ENCODE assay signal across 12 mouse cellular contexts in genomic region chr17:81062349-81062871, GRCm38 (mm10). TPM values are rescaled to one million over a fixed set of nuclear protein-coding genes. Genes with fewer than 3 reads are reported as not detected.
DNase-seq lines count a peak whose midpoint lies in the region; ATAC-seq and TF ChIP-seq lines count a peak whose summit lies in the region.
"Had no signal": no experiment of that assay in that cellular context is flagged by ENCODE, and none has a peak within 500 bp of the region (broad histone marks: within the 10 kb centered on the region; RNA-seq: fewer than 3 reads in every experiment).

No protein-coding gene starts in this region.

- no peak overlapping the region for H3K9ac ChIP-seq in lung, postnatal 0 days (replicated peaks; ENCODE audit: low read depth)
- no peak overlapping the region for H3K9ac ChIP-seq in liver, adult 2 months (ENCODE audit: low read depth, low read length)
- no peak overlapping the region for H3K9ac ChIP-seq in forebrain, embryonic 14.5 days (ENCODE audit: low read length)
- H3K9ac ChIP-seq: embryonic facial prominence, embryonic 13.5 days; midbrain, embryonic 13.5 days had no signal

- no peaks in the 10 kb centered on the region for H3K36me3 ChIP-seq in lung, postnatal 0 days (ENCODE audit: insufficient read depth, low read length)
- no peaks in the 10 kb centered on the region for H3K36me3 ChIP-seq in liver, adult 2 months (ENCODE audit: control insufficient read depth, insufficient read depth, low read length)
- no peaks in the 10 kb centered on the region for H3K36me3 ChIP-seq in forebrain, embryonic 14.5 days (ENCODE audit: control insufficient read depth, insufficient read depth, low read length)

- TF ChIP-seq POLR2A in liver, adult 2 months (IDR thresholded peaks at IDR 0.05; ENCODE audit: extremely low read depth, insufficient read depth, low read length) = no peak

- no peaks in the 10 kb centered on the region for H3K9me3 ChIP-seq in lung, postnatal 0 days (ENCODE audit: low read length)
- no peaks in the 10 kb centered on the region for H3K9me3 ChIP-seq in forebrain, embryonic 14.5 days (replicated peaks; ENCODE audit: control insufficient read depth, low read length)
- H3K9me3 ChIP-seq: embryonic facial prominence, embryonic 13.5 days; midbrain, embryonic 13.5 days had no signal

- H3K79me2 ChIP-seq in liver, adult 2 months (ENCODE audit: control insufficient read depth, insufficient read depth, low read length) = peaks cover 6% of the 10 kb centered on the region; the same call in 1 of the 2 replicates

- no peak for TF ChIP-seq CTCF in lung, postnatal 0 days (IDR thresholded peaks at IDR 0.05)
- no peak for TF ChIP-seq CTCF in liver, adult 2 months (IDR thresholded peaks at IDR 0.05; ENCODE audit: low read depth, low read length)

- 29% methylated on average over 6 of the region's 6 CpGs for WGBS in lung, postnatal 0 days
- WGBS in liver, adult 2 months = 58% methylated on average over 6 of the region's 6 CpGs
- WGBS in forebrain, embryonic 14.5 days = 80% methylated on average over 6 of the region's 6 CpGs

- TF ChIP-seq EP300 in lung, postnatal 0 days (IDR thresholded peaks at IDR 0.05) = no peak

- H3K27ac ChIP-seq in lung, postnatal 0 days (ENCODE audit: low read length) = no peak overlapping the region
- H3K27ac ChIP-seq in liver, adult 2 months (replicated peaks; ENCODE audit: insufficient read depth, low read depth, low read length) = no peak overlapping the region
- no peak overlapping the region for H3K27ac ChIP-seq in forebrain, embryonic 14.5 days (ENCODE audit: low read depth, low read length)
- H3K27ac ChIP-seq: embryonic facial prominence, embryonic 13.5 days; midbrain, embryonic 13.5 days had no signal

- no peak for ATAC-seq in lung, postnatal 0 days
- no peak for ATAC-seq in forebrain, embryonic 14.5 days
- ATAC-seq: midbrain, embryonic 13.5 days had no signal

- no peak overlapping the region for H3K4me3 ChIP-seq in lung, postnatal 0 days (ENCODE audit: low read depth, low read length)
- H3K4me3 ChIP-seq in liver, adult 2 months (ENCODE audit: insufficient read depth, low read depth, low read length) = no peak overlapping the region
- no peak overlapping the region for H3K4me3 ChIP-seq in forebrain, embryonic 14.5 days (ENCODE audit: low read depth, low read length)
- H3K4me3 ChIP-seq: embryonic facial prominence, embryonic 13.5 days; midbrain, embryonic 13.5 days had no signal

- peak; percentile 75 for DNase-seq in heart, adult 11 months
- no peak for DNase-seq in heart, postnatal 25 days (ENCODE audit: low spot score)
- DNase-seq in lung, postnatal 36 days = peak; percentile 12
- no peak for DNase-seq in lung, postnatal 0 days (ENCODE audit: low spot score)
- DNase-seq in liver, adult 2 months (ENCODE audit: extremely low read depth, low read depth, low spot score) = peak; percentile 34
- peak; percentile 31 for DNase-seq in testis, postnatal 14 days (ENCODE audit: low spot score)
- no peak for DNase-seq in layer of hippocampus, postnatal 10 days (ENCODE audit: low spot score in 2 of 2)
- no peak for DNase-seq in forebrain, embryonic 14.5 days (ENCODE audit: low spot score)
- DNase-seq: cerebellum, adult 11-12 months; kidney, postnatal 25 days had no signal

- no peak overlapping the region for H3K4me2 ChIP-seq in lung, postnatal 0 days (replicated peaks; ENCODE audit: low read depth, low read length)
- H3K4me2 ChIP-seq in forebrain, embryonic 14.5 days (ENCODE audit: low read length) = no peak overlapping the region
- H3K4me2 ChIP-seq: embryonic facial prominence, embryonic 13.5 days; midbrain, embryonic 13.5 days had no signal

- H3K4me1 ChIP-seq in lung, postnatal 0 days (ENCODE audit: insufficient read depth, low read depth, low read length) = no peaks in the 10 kb centered on the region
- peaks cover 6% of the 10 kb centered on the region for H3K4me1 ChIP-seq in liver, adult 2 months (ENCODE audit: control insufficient read depth, insufficient read depth, low read length)
- no peaks in the 10 kb centered on the region for H3K4me1 ChIP-seq in forebrain, embryonic 14.5 days (ENCODE audit: control insufficient read depth, insufficient read depth, low read length)

- H3K27me3 ChIP-seq in lung, postnatal 0 days (replicated peaks; ENCODE audit: insufficient read depth, low read length) = no peaks in the 10 kb centered on the region
- H3K27me3 ChIP-seq in liver, adult 2 months (ENCODE audit: control insufficient read depth, insufficient read depth, low read length) = no peaks in the 10 kb centered on the region
- H3K27me3 ChIP-seq in forebrain, embryonic 14.5 days (replicated peaks; ENCODE audit: control insufficient read depth, insufficient read depth, low read length) = no peaks in the 10 kb centered on the region
- H3K27me3 ChIP-seq: embryonic facial prominence, embryonic 13.5 days; midbrain, embryonic 13.5 days had no signal

- intact Hi-C loops in heart, postnatal 25 days (cut with DNase I) = loop anchor here (5.0 kb wide), 1 partner anchor 690 kb away; the partner anchor contains the start of gene Gm10190

RNA-seq across cellular contexts. Expression of gene Thumpd2, which starts 2.5 kb away (rescaled TPM):
- total RNA-seq in heart, postnatal 25 days (2021) = 1 to 10 TPM; 4.6 to 4.8 TPM
- polyA plus RNA-seq in lung, postnatal 0 days (2015; fragmentation: Nextera tagmentation; extraction: Ambion mirVana) = 9.0 and 10.0 TPM in 2 replicates
- 2.0 and 2.5 TPM in 2 replicates for total RNA-seq in liver, adult 2 months (2014; rRNA removed)
- 0.90 and 1.1 TPM in 2 replicates for polyA plus RNA-seq in liver, adult 2 months (2012; rRNA removed)
- 1 to 10 TPM; 5.7 to 6.1 TPM for total RNA-seq in layer of hippocampus, postnatal 10 days (2021)
- polyA plus RNA-seq in forebrain, embryonic 14.5 days (2014; fragmentation: Nextera tagmentation; extraction: Ambion mirVana) = 10.1 and 10.3 TPM in 2 replicates

Comparison
In these comparisons a context has a peak if more than half of its experiments do, and no peak if none do; other contexts are left out.
1. DNase-seq: peak in heart, adult 11 months (single experiment), lung, postnatal 36 days (single experiment), liver, adult 2 months (single experiment) and testis, postnatal 14 days (single experiment); none in heart, postnatal 25 days (single experiment), lung, postnatal 0 days (single experiment), layer of hippocampus, postnatal 10 days (0 of 2) and forebrain, embryonic 14.5 days (single experiment).